Mouse (Mus musculus) CH12.LX (cell line): ENCODE measurements around the gene Tbc1d2. TPM values are rescaled to one million over a fixed set of nuclear protein-coding genes. Genes with fewer than 3 reads are reported as not detected.
A peak's percentile ranks its signal among the peaks of the same experiment; 100 is the strongest.

Experiments
- DNase-seq: peaks from one replicate; pipeline ENCODE4 v3.0.0-alpha.2; 2013; ENCODE audit errors: extremely low read depth
- H3K27ac ChIP-seq: 2 replicates; pipeline ENCODE4 v1.5.1; 2012; ENCODE audit warnings: low read depth, mild to moderate bottlenecking, control low read depth, moderate library complexity; ENCODE audit not compliant: insufficient read depth
- H3K27me3 ChIP-seq: replicated peaks from 2 replicates; pipeline ENCODE3; 2012; ENCODE audit warnings: inconsistent platforms
- H3K36me3 ChIP-seq, 2 experiments: replicated peaks in 1 of 2; 2 replicates each; pipeline versions ENCODE3 to v1.6.1; 2012; ENCODE audit warnings: inconsistent platforms in 1 of 2, low read length in 1 of 2, mild to moderate bottlenecking in 1 of 2, mixed read lengths in 1 of 2, moderate library complexity in 1 of 2; ENCODE audit not compliant: control insufficient read depth in 1 of 2, insufficient read depth in 1 of 2
- H3K4me1 ChIP-seq, 2 experiments: 2 replicates each; pipeline ENCODE4 v1.6.1; 2012; ENCODE audit warnings: inconsistent platforms in 1 of 2, moderate library complexity in 1 of 2; ENCODE audit not compliant: insufficient read depth in 2 of 2, control insufficient read depth in 1 of 2
- H3K4me2 ChIP-seq: 2 replicates; pipeline ENCODE4 v1.6.1; 2012; ENCODE audit warnings: low read depth, mild to moderate bottlenecking, control low read depth; ENCODE audit not compliant: poor library complexity, insufficient read depth, severe bottlenecking
- H3K4me3 ChIP-seq, 3 experiments: fragments of 150-350 bp in 1 of 3; sonication (generic) in 1 of 3; replicated peaks in 1 of 3; 2 replicates each; pipeline versions ENCODE3 to v1.5.1; 2011 to 2012; ENCODE audit warnings: low read depth in 2 of 3, low read length in 2 of 3, mild to moderate bottlenecking in 2 of 3, moderate library complexity in 2 of 3, control low read depth in 1 of 3, improper control_type of control experiment in 1 of 3, inconsistent platforms in 1 of 3, mixed read lengths in 1 of 3; ENCODE audit not compliant: poor library complexity in 1 of 3
- H3K79me2 ChIP-seq: replicated peaks from 2 replicates; pipeline ENCODE4 v1.6.1; 2012; ENCODE audit warnings: mild to moderate bottlenecking, moderate library complexity; ENCODE audit not compliant: control insufficient read depth, poor library complexity, insufficient read depth, severe bottlenecking; ENCODE audit errors: extremely low read depth
- H3K9ac ChIP-seq: 2 replicates; pipeline ENCODE4 v1.6.1; 2012; ENCODE audit warnings: low read depth, mild to moderate bottlenecking, control low read depth, moderate library complexity; ENCODE audit not compliant: insufficient read depth
- H3K9me3 ChIP-seq: replicated peaks from 2 replicates; pipeline ENCODE3; 2012; ENCODE audit warnings: low read length, inconsistent platforms, mixed read lengths
- CHD1 ChIP-seq: IDR thresholded peaks from 2 replicates; pipeline ENCODE4 v1.6.1; 2012; ENCODE audit warnings: low read depth, low read length, improper control_type of control experiment, inconsistent platforms
- CHD2 ChIP-seq: IDR thresholded peaks from 2 replicates; pipeline ENCODE4 v1.6.1; 2011; ENCODE audit warnings: low read length, improper control_type of control experiment
- GABPA ChIP-seq: IDR thresholded peaks from 2 replicates; pipeline ENCODE4 v1.6.1; 2012; ENCODE audit warnings: low read depth, low read length, improper control_type of control experiment, inconsistent platforms; ENCODE audit not compliant: insufficient replicate concordance
- HCFC1 ChIP-seq: IDR thresholded peaks from 2 replicates; pipeline ENCODE4 v1.6.1; 2012; ENCODE audit warnings: low read depth, mild to moderate bottlenecking, inconsistent platforms, low read length, improper control_type of control experiment
- IRF4 ChIP-seq: IDR thresholded peaks from 2 replicates; pipeline ENCODE4 v1.6.1; 2014; ENCODE audit warnings: low read depth, mild to moderate bottlenecking, inconsistent platforms, low read length, improper control_type of control experiment
- JUN ChIP-seq: IDR thresholded peaks from 2 replicates; pipeline ENCODE4 v1.6.1; 2011; ENCODE audit warnings: low read depth, mild to moderate bottlenecking, low read length, improper control_type of control experiment, moderate library complexity; ENCODE audit not compliant: insufficient read depth
- MAX ChIP-seq: IDR thresholded peaks from 2 replicates; pipeline ENCODE4 v1.6.1; 2011; ENCODE audit warnings: low read length, improper control_type of control experiment
- MAZ ChIP-seq: IDR thresholded peaks from 2 replicates; pipeline ENCODE4 v1.6.1; 2012; ENCODE audit warnings: low read depth, mild to moderate bottlenecking, inconsistent platforms, low read length, improper control_type of control experiment, moderate library complexity
- NRF1 ChIP-seq: IDR thresholded peaks from 2 replicates; pipeline ENCODE4 v1.6.1; 2014; ENCODE audit warnings: low read depth, mild to moderate bottlenecking, inconsistent platforms, low read length, improper control_type of control experiment, moderate library complexity
- PAX5 ChIP-seq: IDR thresholded peaks from 2 replicates; pipeline ENCODE4 v1.6.1; 2012; ENCODE audit warnings: low read length, inconsistent platforms, mixed read lengths
- POLR2A ChIP-seq: IDR thresholded peaks from 2 replicates; pipeline ENCODE4 v1.6.1; 2011; ENCODE audit warnings: low read depth, mild to moderate bottlenecking, improper control_type of control experiment, low read length
- POLR2AphosphoS2 ChIP-seq: IDR thresholded peaks from 2 replicates; pipeline ENCODE4 v1.6.1; 2011; ENCODE audit warnings: low read depth, low read length, improper control_type of control experiment
- RAD21 ChIP-seq: IDR thresholded peaks from 2 replicates; pipeline ENCODE4 v1.6.1; 2011; ENCODE audit warnings: low read depth, mild to moderate bottlenecking, low read length, improper control_type of control experiment, moderate library complexity
- RCOR1 ChIP-seq: conservative IDR thresholded peaks from 2 replicates; pipeline ENCODE4 v1.6.1; 2012; ENCODE audit warnings: low read depth, mild to moderate bottlenecking, inconsistent platforms, low read length, improper control_type of control experiment
- SMC3 ChIP-seq: IDR thresholded peaks from 2 replicates; pipeline ENCODE4 v1.6.1; 2011; ENCODE audit warnings: low read depth, low read length, improper control_type of control experiment
- TBP ChIP-seq: conservative IDR thresholded peaks from 2 replicates; pipeline ENCODE4 v1.6.1; 2011; ENCODE audit warnings: low read depth, low read length, improper control_type of control experiment
- ZC3H11A ChIP-seq: IDR thresholded peaks from 2 replicates; pipeline ENCODE4 v1.6.1; 2012; ENCODE audit warnings: low read depth, mild to moderate bottlenecking, inconsistent platforms, low read length, improper control_type of control experiment
- ZKSCAN1 ChIP-seq: IDR thresholded peaks from 2 replicates; pipeline ENCODE4 v1.6.1; 2012; ENCODE audit warnings: low read depth, inconsistent platforms, low read length, improper control_type of control experiment, borderline replicate concordance
- ZMIZ1 ChIP-seq: IDR thresholded peaks from 2 replicates; pipeline ENCODE4 v1.6.1; 2012; ENCODE audit warnings: low read depth, mild to moderate bottlenecking, inconsistent platforms, low read length, improper control_type of control experiment
- ZNF384 ChIP-seq: IDR thresholded peaks from 2 replicates; pipeline ENCODE4 v1.6.1; 2012; ENCODE audit warnings: low read depth, low read length, improper control_type of control experiment, inconsistent platforms
- dilution Hi-C: fragments of 300-500 bp; cut with MboI; formaldehyde crosslinking; loops from 2 replicates; pipeline ENCODE4 v1.14.3; 2020; ENCODE audit warnings: low sequenced_read_pairs; ENCODE audit not compliant: extremely low pct_unique_long_range_greater_than_20kb, extremely low pct_ligation_motif_present
- in situ Hi-C: fragments of 300-500 bp; cut with MboI; formaldehyde crosslinking; loops from 3 replicates; pipeline ENCODE4 v1.14.3; 2019; ENCODE audit warnings: low sequenced_read_pairs, low pct_ligation_motif_present, low pct_unique_long_range_greater_than_20kb, mixed read lengths
- polyA plus RNA-seq: library from polyadenylated mRNA; unstranded; fragments of >175 nt; gene quantifications from 2 replicates; pipeline ENCODE4 v1.2.1, GENCODE M21; 2012; ENCODE audit warnings: low read depth; ENCODE audit not compliant: insufficient read length
- total RNA-seq, 2 experiments: library from RNA; depleted of rRNA; stranded (reverse); fragments of 300-350 nt in 1 of 2; fragments of >200 nt in 1 of 2; gene quantifications; 2 replicates each; pipeline ENCODE4 v1.2.3; 2012 to 2014

The Tbc1d2 gene
- total and polyA plus RNA-seq, 3 experiments: 0.12 to 1.1 (median 0.29) TPM

GRCm38 (mm10) chr4:46591833-46592520, 58.0 kb downstream of the Tbc1d2 start (continued):
- TF ChIP-seq ZNF384 (peak; percentile 89), NRF1 (no peak), JUN (peak; percentile 30; the same call in 1 of the 2 replicates), POLR2A (peak; percentile 31; the same call in 1 of the 2 replicates), HCFC1 (no peak), POLR2AphosphoS2 (no peak), MAZ (no peak), PAX5 (no peak)

GRCm38 (mm10) chr4:46590810-46591209, 59.2 kb downstream of the Tbc1d2 start:
- H3K36me3 ChIP-seq: peaks cover 31 to 42% of the 10 kb centered on the region in 2 experiments
- dilution Hi-C loops: no loop called here
- no peak overlapping the region for H3K4me3 ChIP-seq
- H3K79me2 ChIP-seq: peaks cover 90% of the 10 kb centered on the region
- no peak for DNase-seq
- H3K4me1 ChIP-seq: peaks cover 58 to 86% of the 10 kb centered on the region in 2 experiments
- peak overlapping the region; percentile 42 for H3K9ac ChIP-seq
- H3K27me3 ChIP-seq: no peaks in the 10 kb centered on the region
- in situ Hi-C loops: no loop called here
- peak overlapping the region; percentile 9 for H3K4me2 ChIP-seq
- H3K9me3 ChIP-seq: no peaks in the 10 kb centered on the region
- peak overlapping the region; percentile 67 for H3K27ac ChIP-seq
- TF ChIP-seq GABPA: no peak
- TF ChIP-seq RAD21: no peak
- no peak for TF ChIP-seq CHD2
- no peak for TF ChIP-seq HCFC1
- TF ChIP-seq RCOR1: no peak
- no peak for TF ChIP-seq ZNF384
- TF ChIP-seq SMC3: no peak

GRCm38 (mm10) chr4:46589946-46590684, 59.9 kb downstream of the Tbc1d2 start:
- dilution Hi-C loops: no loop called here
- Histone ChIP-seq H3K9me3 (no peaks in the 10 kb centered on the region), H3K4me3 (no peak overlapping the region), H3K79me2 (peaks cover 92% of the 10 kb centered on the region), H3K27ac (peak overlapping the region; percentile 49), H3K4me1 (peaks cover 63 to 88% of the 10 kb centered on the region in 2 experiments), H3K27me3 (no peaks in the 10 kb centered on the region), H3K36me3 (peaks cover 38 to 48% of the 10 kb centered on the region in 2 experiments), H3K9ac (peak overlapping the region; percentile 17; the same call in 1 of the 2 replicates), H3K4me2 (peak overlapping the region; percentile 7; the same call in 1 of the 2 replicates)
- in situ Hi-C loops: loop anchor here (5.0 kb wide), 1 partner anchor 43 kb away; no protein-coding TSS in a partner anchor
- TF ChIP-seq ZMIZ1 (no peak), ZKSCAN1 (no peak), NRF1 (no peak), ZC3H11A (no peak), SMC3 (no peak), ZNF384 (no peak), POLR2AphosphoS2 (no peak), IRF4 (no peak), MAX (no peak), GABPA (no peak), CHD1 (no peak), TBP (no peak), PAX5 (no peak), RAD21 (no peak)
- DNase-seq: no peak
